Mouse (Mus musculus): ENCODE data around the gene Abca1.

DNA sequence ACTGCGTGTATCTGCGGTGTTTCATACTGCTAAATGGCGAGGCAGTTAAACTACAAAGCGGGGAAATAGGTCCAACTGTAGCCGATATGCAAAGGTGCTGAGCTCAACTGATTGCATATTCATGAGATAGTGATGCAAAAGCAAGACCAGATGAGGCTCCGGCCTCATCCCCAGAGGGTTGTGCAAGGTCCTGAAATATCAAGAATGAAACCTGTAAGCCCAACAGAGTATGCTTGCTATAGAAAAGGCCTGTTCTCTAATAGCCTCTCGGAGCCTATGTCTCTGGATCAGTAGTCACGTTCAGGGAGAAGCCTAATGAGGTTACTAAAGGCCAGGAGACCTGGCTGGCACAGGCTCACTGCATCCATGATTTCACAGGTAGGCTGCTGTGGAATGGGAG is 9.2 kb downstream of the Abca1 start:
- TF ChIP-seq CTCF (IDR thresholded peaks at IDR 0.05; ENCODE audit: low read depth) = no peak
- TF ChIP-seq EP300 (IDR thresholded peaks at IDR 0.05; ENCODE audit: low read depth) = no peak
